Mouse (Mus musculus) limb, embryonic 12.5 days (tissue): ENCODE results near the gene Tsen2. TPM values are rescaled to one million over a fixed set of nuclear protein-coding genes. Genes with fewer than 3 reads are reported as not detected.

ENCODE experiments used
- ATAC-seq: fragments of 200-750 bp; cut with Nextera tagmentation; 2 replicates; pipeline ENCODE4 v1.8.0; 2017; ENCODE audit warnings: low read depth, moderate TSS enrichment; ENCODE audit not compliant: insufficient number of reproducible peaks, insufficient read depth, low FRiP score, low TSS enrichment
- H3K27ac ChIP-seq: fragments of 300-500 bp; sonication (generic); 2 replicates; pipeline ENCODE4 v1.5.1; 2016; ENCODE audit warnings: mild to moderate bottlenecking, moderate library complexity
- H3K27me3 ChIP-seq: fragments of 300-500 bp; sonication (generic); 2 replicates; pipeline ENCODE4 v1.6.1; 2016; ENCODE audit warnings: mild to moderate bottlenecking, moderate library complexity
- H3K36me3 ChIP-seq: fragments of 300-500 bp; sonication (generic); 2 replicates; pipeline ENCODE4 v1.6.1; 2016; ENCODE audit warnings: mild to moderate bottlenecking, moderate library complexity
- H3K4me1 ChIP-seq: fragments of 300-500 bp; sonication (generic); replicated peaks from 2 replicates; pipeline ENCODE4 v1.6.1; 2016
- H3K4me2 ChIP-seq: fragments of 300-500 bp; sonication (generic); 2 replicates; pipeline ENCODE4 v1.6.1; 2016; ENCODE audit warnings: mild to moderate bottlenecking, moderate library complexity
- H3K4me3 ChIP-seq: fragments of 300-500 bp; sonication (generic); replicated peaks from 2 replicates; pipeline ENCODE4 v1.5.1; 2016; ENCODE audit warnings: mild to moderate bottlenecking
- H3K9ac ChIP-seq: fragments of 300-500 bp; sonication (generic); replicated peaks from 2 replicates; pipeline ENCODE4 v1.6.1; 2016; ENCODE audit warnings: mild to moderate bottlenecking, moderate library complexity
- H3K9me3 ChIP-seq: fragments of 300-500 bp; sonication (generic); 2 replicates; pipeline ENCODE4 v1.6.1; 2016; ENCODE audit warnings: mild to moderate bottlenecking, moderate library complexity
- WGBS: fragments of 180-500 bp; shearing (Covaris S2); methylation state at CpG from one replicate; pipeline ENCODE4 v1.1.7; 2016; 5-methylcytosine and 5-hydroxymethylcytosine counted together
- polyA plus RNA-seq: library from polyadenylated mRNA; unstranded; fragments of >200 nt; fragmentation: Nextera tagmentation; extraction: Ambion mirVana; gene quantifications from 2 replicates; pipeline ENCODE4 v1.2.1, GENCODE M21; 2016

Tsen2 gene
- polyA plus RNA-seq, 1 experiment from 2014 or later: 27.6 TPM

GRCm38 (mm10) chr6:115541676-115542275, 2.7 kb upstream of the Tsen2 start:
- Histone ChIP-seq H3K36me3 (no peaks in the 10 kb centered on the region), H3K4me1 (peaks cover 11% of the 10 kb centered on the region; the same call in 1 of the 2 replicates), H3K4me3 (no peak overlapping the region), H3K9me3 (no peaks in the 10 kb centered on the region), H3K27ac (peak overlapping the region; percentile 37; the same call in 1 of the 2 replicates), H3K9ac (no peak overlapping the region), H3K4me2 (no peak overlapping the region), H3K27me3 (no peaks in the 10 kb centered on the region)
- ATAC-seq: no peak
- WGBS: 58% methylated on average over 6 of the region's 6 CpGs

GRCm38 (mm10) chr6:115542341-115542740, 2.1 kb upstream of the Tsen2 start:
- no peak overlapping the region for H3K27ac ChIP-seq
- H3K4me3 ChIP-seq: no peak overlapping the region
- WGBS: 67% methylated on average over 3 of the region's 3 CpGs
- no peaks in the 10 kb centered on the region for H3K9me3 ChIP-seq
- H3K27me3 ChIP-seq: no peaks in the 10 kb centered on the region
- no peak for ATAC-seq
- no peak overlapping the region for H3K9ac ChIP-seq
- peaks cover 11% of the 10 kb centered on the region; the same call in 1 of the 2 replicates for H3K4me1 ChIP-seq
- no peak overlapping the region for H3K4me2 ChIP-seq
- H3K36me3 ChIP-seq: no peaks in the 10 kb centered on the region

GRCm38 (mm10) chr6:115546276-115546675, 1.8 kb downstream of the Tsen2 start:
- 88% methylated on average over 5 of the region's 5 CpGs for WGBS
- no peak overlapping the region for H3K4me3 ChIP-seq
- no peaks in the 10 kb centered on the region for H3K27me3 ChIP-seq
- H3K9ac ChIP-seq: no peak overlapping the region
- peaks cover 8% of the 10 kb centered on the region; the same call in 1 of the 2 replicates for H3K4me1 ChIP-seq
- H3K27ac ChIP-seq: no peak overlapping the region
- no peak overlapping the region for H3K4me2 ChIP-seq
- H3K36me3 ChIP-seq: peaks cover 28% of the 10 kb centered on the region
- no peaks in the 10 kb centered on the region for H3K9me3 ChIP-seq
- ATAC-seq: no peak

- no peaks in the 10 kb centered on the region for H3K9me3 ChIP-seq
- no peak overlapping the region for H3K4me2 ChIP-seq
- no peaks in the 10 kb centered on the region for H3K4me1 ChIP-seq
- no peaks in the 10 kb centered on the region for H3K27me3 ChIP-seq
- H3K27ac ChIP-seq: no peak overlapping the region
- H3K9ac ChIP-seq: no peak overlapping the region
- WGBS: 86% methylated on average over 5 of the region's 5 CpGs
- H3K36me3 ChIP-seq: peaks cover 71% of the 10 kb centered on the region
- H3K4me3 ChIP-seq: no peak overlapping the region
- no peak for ATAC-seq
Observed at GRCm38 (mm10) chr6:115555485-115555884, 11.0 kb downstream of the Tsen2 start.

- Histone ChIP-seq H3K36me3 (peaks cover 77% of the 10 kb centered on the region), H3K4me1 (no peaks in the 10 kb centered on the region), H3K27me3 (no peaks in the 10 kb centered on the region), H3K9ac (no peak overlapping the region), H3K27ac (no peak overlapping the region), H3K4me2 (no peak overlapping the region), H3K9me3 (no peaks in the 10 kb centered on the region), H3K4me3 (no peak overlapping the region)
- 89% methylated on average over 2 of the region's 2 CpGs for WGBS
- ATAC-seq: no peak
Observed at GRCm38 (mm10) chr6:115558176-115558575, 13.7 kb downstream of the Tsen2 start.

- Histone ChIP-seq H3K9ac (no peak overlapping the region), H3K4me1 (no peaks in the 10 kb centered on the region), H3K4me3 (no peak overlapping the region), H3K27me3 (no peaks in the 10 kb centered on the region), H3K9me3 (no peaks in the 10 kb centered on the region), H3K4me2 (no peak overlapping the region), H3K36me3 (peaks cover 74% of the 10 kb centered on the region), H3K27ac (no peak overlapping the region)
- ATAC-seq: no peak
- 64% methylated on average over 21 of the region's 21 CpGs for WGBS
Observed at GRCm38 (mm10) chr6:115559651-115560632, 15.5 kb downstream of the Tsen2 start.

GRCm38 (mm10) chr6:115565479-115566045, 21.1 kb downstream of the Tsen2 start:
- H3K4me1 ChIP-seq: no peaks in the 10 kb centered on the region
- no peak overlapping the region for H3K4me3 ChIP-seq
- H3K9ac ChIP-seq: no peak overlapping the region
- no peaks in the 10 kb centered on the region for H3K27me3 ChIP-seq
- no peak overlapping the region for H3K4me2 ChIP-seq
- 81% methylated on average over 6 of the region's 6 CpGs for WGBS
- H3K9me3 ChIP-seq: peaks cover 10% of the 10 kb centered on the region; the same call in 1 of the 2 replicates
- no peak overlapping the region for H3K27ac ChIP-seq
- H3K36me3 ChIP-seq: peaks cover 88% of the 10 kb centered on the region
- ATAC-seq: no peak

- Histone ChIP-seq H3K4me1 (no peaks in the 10 kb centered on the region), H3K4me2 (no peak overlapping the region), H3K9me3 (0 out of 2 replicates have a peak, but pooled peaks cover 1% of the 10 kb centered on the region), H3K4me3 (no peak overlapping the region), H3K27me3 (no peaks in the 10 kb centered on the region), H3K36me3 (peaks cover 78% of the 10 kb centered on the region), H3K27ac (no peak overlapping the region), H3K9ac (no peak overlapping the region)
- 85% methylated on average over 7 of the region's 7 CpGs for WGBS
- ATAC-seq: no peak
Observed at GRCm38 (mm10) chr6:115574171-115574570, 29.7 kb downstream of the Tsen2 start.

GRCm38 (mm10) chr6:115577407-115577806, 32.9 kb downstream of the Tsen2 start:
- no peaks in the 10 kb centered on the region for H3K4me1 ChIP-seq
- ATAC-seq: no peak

GRCm38 (mm10) chr6:115577941-115578340, 33.5 kb downstream of the Tsen2 start:
- ATAC-seq: no peak
- Histone ChIP-seq H3K9ac (no peak overlapping the region), H3K27me3 (no peaks in the 10 kb centered on the region), H3K9me3 (no peaks in the 10 kb centered on the region), H3K4me2 (no peak overlapping the region), H3K4me1 (no peaks in the 10 kb centered on the region), H3K36me3 (peaks cover 62% of the 10 kb centered on the region), H3K4me3 (no peak overlapping the region), H3K27ac (no peak overlapping the region)
- WGBS: 93% methylated on average over 9 of the region's 9 CpGs

More at GRCm38 (mm10) chr6:115577407-115577806, 32.9 kb downstream of the Tsen2 start:
- Histone ChIP-seq H3K27me3 (no peaks in the 10 kb centered on the region), H3K36me3 (peaks cover 66% of the 10 kb centered on the region), H3K4me3 (no peak overlapping the region), H3K9me3 (no peaks in the 10 kb centered on the region), H3K4me2 (no peak overlapping the region), H3K27ac (no peak overlapping the region), H3K9ac (no peak overlapping the region)
- 81% methylated on average over 5 of the region's 5 CpGs for WGBS

- H3K4me3 ChIP-seq: no peak overlapping the region
- no peaks in the 10 kb centered on the region for H3K27me3 ChIP-seq
- no peak for ATAC-seq
- H3K27ac ChIP-seq: no peak overlapping the region
- no peak overlapping the region for H3K4me2 ChIP-seq
- H3K9ac ChIP-seq: no peak overlapping the region
- no peaks in the 10 kb centered on the region for H3K4me1 ChIP-seq
- H3K9me3 ChIP-seq: no peaks in the 10 kb centered on the region
- H3K36me3 ChIP-seq: peaks cover 43% of the 10 kb centered on the region
- WGBS: 85% methylated on average over 3 of the region's 3 CpGs
Observed at GRCm38 (mm10) chr6:115580810-115581209, 36.3 kb downstream of the Tsen2 start.
